23 mouse cellular contexts compared by ENCODE assay signal in genomic region chr13:102909654-102910418, GRCm38 (mm10).
DNase-seq lines count a peak whose midpoint lies in the region; ATAC-seq and TF ChIP-seq lines count a peak whose summit lies in the region.
"Had no signal": no experiment of that assay in that cellular context is flagged by ENCODE, and none has a peak within 500 bp of the region (broad histone marks: within the 10 kb centered on the region; RNA-seq: fewer than 3 reads in every experiment).

No protein-coding gene starts in this region.

- no peak for DNase-seq in lung, postnatal 0 days (ENCODE audit: low spot score)
- no peak for DNase-seq in lung, postnatal 25 days (ENCODE audit: low spot score)
- DNase-seq in ES-E14 (ENCODE audit: low read depth, low spot score): no peak
- DNase-seq in embryonic facial prominence, embryonic 10.5 days (ENCODE audit: low spot score): no peak
- DNase-seq: adrenal gland, postnatal 25 days; cerebellum, adult 8-10 months; cerebellum, postnatal 36 days; gastrocnemius, postnatal 14 days; kidney, adult 18-20 months; kidney, postnatal 25 days; right cerebral cortex, adult 18-20 months; thymus, postnatal 25 days had no signal

- no peaks in the 10 kb centered on the region for H3K27me3 ChIP-seq in intestine, postnatal 0 days (replicated peaks; ENCODE audit: control insufficient read depth, insufficient read depth, low read length)
- H3K27me3 ChIP-seq in intestine, embryonic 16.5 days (replicated peaks; ENCODE audit: control insufficient read depth, insufficient read depth, low read length): no peaks in the 10 kb centered on the region
- H3K27me3 ChIP-seq in lung, postnatal 0 days (replicated peaks; ENCODE audit: insufficient read depth, low read length): no peaks in the 10 kb centered on the region
- no peaks in the 10 kb centered on the region for H3K27me3 ChIP-seq in stomach, embryonic 16.5 days (ENCODE audit: control insufficient read depth, insufficient read depth, low read length)
- no peaks in the 10 kb centered on the region for H3K27me3 ChIP-seq in embryonic facial prominence, embryonic 10.5 days (replicated peaks; ENCODE audit: low read depth, poor library complexity, severe bottlenecking)
- H3K27me3 ChIP-seq in hindbrain, embryonic 16.5 days (replicated peaks; ENCODE audit: control insufficient read depth, insufficient read depth, low read length): no peaks in the 10 kb centered on the region
- H3K27me3 ChIP-seq: embryonic facial prominence, embryonic 15.5 days; forebrain, embryonic 15.5 days; lung, embryonic 15.5 days; neural tube, embryonic 15.5 days had no signal

- H3K4me3 ChIP-seq in intestine, postnatal 0 days (ENCODE audit: low read depth, low read length): no peak overlapping the region
- no peak overlapping the region for H3K4me3 ChIP-seq in intestine, embryonic 16.5 days (ENCODE audit: low read length)
- H3K4me3 ChIP-seq in lung, postnatal 0 days (ENCODE audit: low read depth, low read length): no peak overlapping the region
- H3K4me3 ChIP-seq in ES-E14 (ENCODE audit: insufficient read depth in 1 of 2, low read depth in 1 of 2, low read length in 2 of 2, poor library complexity in 1 of 2, severe bottlenecking in 1 of 2): no peak overlapping the region
- H3K4me3 ChIP-seq in stomach, embryonic 16.5 days (replicated peaks; ENCODE audit: low read length): no peak overlapping the region
- H3K4me3 ChIP-seq in embryonic facial prominence, embryonic 10.5 days: no peak overlapping the region
- no peak overlapping the region for H3K4me3 ChIP-seq in hindbrain, embryonic 16.5 days (ENCODE audit: low read length)
- H3K4me3 ChIP-seq: embryonic facial prominence, embryonic 15.5 days; forebrain, embryonic 15.5 days; lung, embryonic 15.5 days; neural tube, embryonic 15.5 days had no signal

- H3K27ac ChIP-seq in intestine, postnatal 0 days (ENCODE audit: low read depth, low read length): no peak overlapping the region
- no peak overlapping the region for H3K27ac ChIP-seq in intestine, embryonic 16.5 days (ENCODE audit: low read length)
- no peak overlapping the region for H3K27ac ChIP-seq in lung, postnatal 0 days (ENCODE audit: low read length)
- H3K27ac ChIP-seq in ES-E14 (ENCODE audit: insufficient read depth, low read depth, low read length, poor library complexity, severe bottlenecking): no peak overlapping the region
- H3K27ac ChIP-seq in stomach, embryonic 16.5 days (ENCODE audit: low read length): peak overlapping the region; percentile 55
- no peak overlapping the region for H3K27ac ChIP-seq in embryonic facial prominence, embryonic 10.5 days (replicated peaks)
- H3K27ac ChIP-seq in hindbrain, embryonic 16.5 days (ENCODE audit: low read depth, low read length): no peak overlapping the region
- H3K27ac ChIP-seq: embryonic facial prominence, embryonic 15.5 days; forebrain, embryonic 15.5 days; liver, embryonic 14.5 days; lung, embryonic 15.5 days; macrophage; neural tube, embryonic 15.5 days had no signal

- ATAC-seq in intestine, postnatal 0 days: no peak
- ATAC-seq in intestine, embryonic 16.5 days: no peak
- ATAC-seq in lung, postnatal 0 days: no peak
- no peak for ATAC-seq in stomach, embryonic 16.5 days (ENCODE audit: insufficient read depth, low FRiP score)
- no peak for ATAC-seq in hindbrain, embryonic 16.5 days
- ATAC-seq: forebrain, embryonic 15.5 days; midbrain, embryonic 16.5 days had no signal

- H3K9ac ChIP-seq in intestine, postnatal 0 days (ENCODE audit: low read depth, low read length): no peak overlapping the region
- H3K9ac ChIP-seq in intestine, embryonic 16.5 days (ENCODE audit: low read depth, low read length): no peak overlapping the region
- H3K9ac ChIP-seq in lung, postnatal 0 days (replicated peaks; ENCODE audit: low read depth): no peak overlapping the region
- H3K9ac ChIP-seq in ES-E14 (ENCODE audit: insufficient read depth, low read depth, low read length, poor library complexity, severe bottlenecking): no peak overlapping the region
- H3K9ac ChIP-seq in stomach, embryonic 16.5 days (ENCODE audit: low read length): no peak overlapping the region
- H3K9ac ChIP-seq in hindbrain, embryonic 16.5 days (ENCODE audit: low read depth, low read length): no peak overlapping the region
- H3K9ac ChIP-seq: embryonic facial prominence, embryonic 15.5 days; forebrain, embryonic 15.5 days; liver, embryonic 14.5 days; lung, embryonic 15.5 days; neural tube, embryonic 15.5 days had no signal

- WGBS in intestine, postnatal 0 days: 75% methylated on average over 5 of the region's 5 CpGs
- WGBS in intestine, embryonic 16.5 days: 82% methylated on average over 5 of the region's 5 CpGs
- WGBS in lung, postnatal 0 days: 80% methylated on average over 5 of the region's 5 CpGs
- 82% methylated on average over 5 of the region's 5 CpGs for WGBS in stomach, embryonic 16.5 days
- 90% methylated on average over 5 of the region's 5 CpGs for WGBS in embryonic facial prominence, embryonic 10.5 days
- WGBS in hindbrain, embryonic 16.5 days: 91% methylated on average over 5 of the region's 5 CpGs

- peak; percentile 44 for TF ChIP-seq CTCF in intestine, postnatal 0 days (IDR thresholded peaks at IDR 0.05; ENCODE audit: low read depth)
- TF ChIP-seq CTCF in lung, postnatal 0 days (IDR thresholded peaks at IDR 0.05): peak; percentile 38

- TF ChIP-seq EP300 in lung, postnatal 0 days (IDR thresholded peaks at IDR 0.05): no peak

- no peaks in the 10 kb centered on the region for H3K9me3 ChIP-seq in intestine, postnatal 0 days (ENCODE audit: control insufficient read depth)
- no peaks in the 10 kb centered on the region for H3K9me3 ChIP-seq in intestine, embryonic 16.5 days (ENCODE audit: control insufficient read depth, low read length)
- H3K9me3 ChIP-seq in lung, postnatal 0 days (ENCODE audit: low read length): no peaks in the 10 kb centered on the region
- H3K9me3 ChIP-seq in ES-E14 (ENCODE audit: control insufficient read depth, insufficient read depth, low read depth, low read length): no peaks in the 10 kb centered on the region
- H3K9me3 ChIP-seq in stomach, embryonic 16.5 days (replicated peaks; ENCODE audit: control insufficient read depth, low read length): no peaks in the 10 kb centered on the region
- 0 out of 2 replicates have a peak, but pooled peaks cover 4% of the 10 kb centered on the region for H3K9me3 ChIP-seq in embryonic facial prominence, embryonic 10.5 days
- H3K9me3 ChIP-seq in hindbrain, embryonic 16.5 days (ENCODE audit: control insufficient read depth, low read length): 0 out of 2 replicates have a peak, but pooled peaks cover 2% of the 10 kb centered on the region
- H3K9me3 ChIP-seq: embryonic facial prominence, embryonic 15.5 days; forebrain, embryonic 15.5 days; lung, embryonic 15.5 days; neural tube, embryonic 15.5 days had no signal

- H3K4me1 ChIP-seq in intestine, postnatal 0 days (replicated peaks; ENCODE audit: control insufficient read depth, insufficient read depth, low read length): no peaks in the 10 kb centered on the region
- H3K4me1 ChIP-seq in intestine, embryonic 16.5 days (ENCODE audit: control insufficient read depth, insufficient read depth, low read length): no peaks in the 10 kb centered on the region
- H3K4me1 ChIP-seq in lung, postnatal 0 days (ENCODE audit: insufficient read depth, low read depth, low read length): no peaks in the 10 kb centered on the region
- H3K4me1 ChIP-seq in ES-E14 (ENCODE audit: control insufficient read depth in 2 of 2, insufficient read depth in 2 of 2, low read length in 2 of 2, poor library complexity in 1 of 2): peaks cover 0 to 4% of the 10 kb centered on the region in 2 experiments; a peak in 1 of 4 replicates
- H3K4me1 ChIP-seq in stomach, embryonic 16.5 days (ENCODE audit: control insufficient read depth, insufficient read depth, low read length): no peaks in the 10 kb centered on the region
- H3K4me1 ChIP-seq in embryonic facial prominence, embryonic 10.5 days: peaks cover 11% of the 10 kb centered on the region; the same call in 1 of the 2 replicates
- peaks cover 8% of the 10 kb centered on the region for H3K4me1 ChIP-seq in hindbrain, embryonic 16.5 days (ENCODE audit: control insufficient read depth, insufficient read depth, low read depth, low read length)
- H3K4me1 ChIP-seq: lung, embryonic 15.5 days had no signal

- no peaks in the 10 kb centered on the region for H3K36me3 ChIP-seq in intestine, postnatal 0 days (ENCODE audit: control insufficient read depth, insufficient read depth)
- H3K36me3 ChIP-seq in intestine, embryonic 16.5 days (ENCODE audit: control insufficient read depth, insufficient read depth, low read length): no peaks in the 10 kb centered on the region
- H3K36me3 ChIP-seq in lung, postnatal 0 days (ENCODE audit: insufficient read depth, low read length): no peaks in the 10 kb centered on the region
- H3K36me3 ChIP-seq in ES-E14 (ENCODE audit: control insufficient read depth, insufficient read depth, low read length, poor library complexity, severe bottlenecking): no peaks in the 10 kb centered on the region
- no peaks in the 10 kb centered on the region for H3K36me3 ChIP-seq in stomach, embryonic 16.5 days (ENCODE audit: control insufficient read depth, insufficient read depth, low read length)
- no peaks in the 10 kb centered on the region for H3K36me3 ChIP-seq in embryonic facial prominence, embryonic 10.5 days (replicated peaks)
- no peaks in the 10 kb centered on the region for H3K36me3 ChIP-seq in hindbrain, embryonic 16.5 days (ENCODE audit: control insufficient read depth, insufficient read depth, low read length)
- H3K36me3 ChIP-seq: embryonic facial prominence, embryonic 15.5 days; forebrain, embryonic 15.5 days; lung, embryonic 15.5 days; neural tube, embryonic 15.5 days had no signal

- in situ Hi-C loops in ES-E14 (cut with MboI; ENCODE audit: low sequenced_read_pairs in 2 of 2, unreplicated experiment in 2 of 2): no loop called here

- H3K4me2 ChIP-seq in intestine, postnatal 0 days (replicated peaks; ENCODE audit: low read depth): no peak overlapping the region
- no peak overlapping the region for H3K4me2 ChIP-seq in intestine, embryonic 16.5 days (ENCODE audit: low read depth, low read length)
- no peak overlapping the region for H3K4me2 ChIP-seq in lung, postnatal 0 days (replicated peaks; ENCODE audit: low read depth, low read length)
- H3K4me2 ChIP-seq in stomach, embryonic 16.5 days (ENCODE audit: low read depth, low read length): no peak overlapping the region
- no peak overlapping the region for H3K4me2 ChIP-seq in hindbrain, embryonic 16.5 days (ENCODE audit: low read length)
- H3K4me2 ChIP-seq: embryonic facial prominence, embryonic 15.5 days; forebrain, embryonic 15.5 days; lung, embryonic 15.5 days; neural tube, embryonic 15.5 days had no signal

TF ChIP-seq in ES-E14, 5 proteins besides CTCF, POLR2A, EP300 and RAD21:
- TF ChIP-seq ZNF384 (IDR thresholded peaks at IDR 0.05; ENCODE audit: low read depth, low read length): no peak
- TF ChIP-seq HCFC1 (IDR thresholded peaks at IDR 0.05; ENCODE audit: borderline replicate concordance, insufficient read depth, low read length): no peak
- no peak for TF ChIP-seq MAFK (IDR thresholded peaks at IDR 0.05; ENCODE audit: insufficient read depth, low read depth, low read length)
- TF ChIP-seq CHD2 (IDR thresholded peaks at IDR 0.05; ENCODE audit: low read depth, low read length): no peak
- 0 out of 2 replicates have a peak, but pooled peaks have one; percentile 23 for TF ChIP-seq ZC3H11A (IDR thresholded peaks at IDR 0.05; ENCODE audit: borderline replicate concordance, low read depth, low read length)
